Mouse (Mus musculus) lung, embryonic 14.5 days (tissue): Measurements from ENCODE around the gene Col9a3. TPM values are rescaled to one million over a fixed set of nuclear protein-coding genes. Genes with fewer than 3 reads are reported as not detected.

Experiments
- ATAC-seq: fragments of 200-750 bp; cut with Nextera tagmentation; 2 replicates; pipeline ENCODE4 v1.8.0; 2017; ENCODE audit warnings: mild to moderate bottlenecking, moderate TSS enrichment, moderate library complexity; ENCODE audit not compliant: insufficient read depth
- DNase-seq: peaks from one replicate; pipeline ENCODE4 v3.0.0-alpha.2; 2015
- H3K27ac ChIP-seq: fragments of 300-500 bp; sonication (generic); 2 replicates; pipeline ENCODE4 v1.5.1; 2014; ENCODE audit warnings: low read depth, mild to moderate bottlenecking, moderate library complexity
- H3K27me3 ChIP-seq: fragments of 300-500 bp; sonication (generic); 2 replicates; pipeline ENCODE4 v1.6.1; 2014; ENCODE audit warnings: low read length, control low read depth; ENCODE audit not compliant: insufficient read depth
- H3K36me3 ChIP-seq: fragments of 300-500 bp; sonication (generic); 2 replicates; pipeline ENCODE4 v1.6.1; 2014; ENCODE audit warnings: control low read depth; ENCODE audit not compliant: insufficient read depth
- H3K4me1 ChIP-seq: fragments of 300-500 bp; sonication (generic); 2 replicates; pipeline ENCODE4 v1.6.1; 2014; ENCODE audit warnings: antibody characterized with exemption, control low read depth; ENCODE audit not compliant: insufficient read depth
- H3K4me2 ChIP-seq: fragments of 300-500 bp; sonication (generic); 2 replicates; pipeline ENCODE4 v1.6.1; 2014; ENCODE audit warnings: mild to moderate bottlenecking
- H3K4me3 ChIP-seq: fragments of 300-500 bp; sonication (generic); 2 replicates; pipeline ENCODE4 v1.5.1; 2014; ENCODE audit warnings: low read depth, low read length
- H3K9ac ChIP-seq: fragments of 300-500 bp; sonication (generic); 2 replicates; pipeline ENCODE4 v1.6.1; 2014
- H3K9me3 ChIP-seq: fragments of 300-500 bp; sonication (generic); 2 replicates; pipeline ENCODE4 v1.6.1; 2016; ENCODE audit warnings: low read depth, low read length, control low read depth
- CTCF ChIP-seq: IDR thresholded peaks from 2 replicates; pipeline ENCODE4 v1.5.1; 2016; ENCODE audit warnings: antibody characterized with exemption, low read depth
- WGBS: fragments of 180-500 bp; shearing (Covaris S2); extraction: QIAGEN DNeasy Blood & Tissue Kit; methylation state at CpG from one replicate; pipeline ENCODE4 v1.1.7; 2014; 5-methylcytosine and 5-hydroxymethylcytosine counted together
- polyA plus RNA-seq: library from polyadenylated mRNA; unstranded; fragments of >200 nt; fragmentation: Nextera tagmentation; extraction: Ambion mirVana; gene quantifications from 2 replicates; pipeline ENCODE4 v1.2.1, GENCODE M21; 2014

Col9a3 gene
- polyA plus RNA-seq, 1 experiment from 2014 or later = 24.2 TPM

DNA sequence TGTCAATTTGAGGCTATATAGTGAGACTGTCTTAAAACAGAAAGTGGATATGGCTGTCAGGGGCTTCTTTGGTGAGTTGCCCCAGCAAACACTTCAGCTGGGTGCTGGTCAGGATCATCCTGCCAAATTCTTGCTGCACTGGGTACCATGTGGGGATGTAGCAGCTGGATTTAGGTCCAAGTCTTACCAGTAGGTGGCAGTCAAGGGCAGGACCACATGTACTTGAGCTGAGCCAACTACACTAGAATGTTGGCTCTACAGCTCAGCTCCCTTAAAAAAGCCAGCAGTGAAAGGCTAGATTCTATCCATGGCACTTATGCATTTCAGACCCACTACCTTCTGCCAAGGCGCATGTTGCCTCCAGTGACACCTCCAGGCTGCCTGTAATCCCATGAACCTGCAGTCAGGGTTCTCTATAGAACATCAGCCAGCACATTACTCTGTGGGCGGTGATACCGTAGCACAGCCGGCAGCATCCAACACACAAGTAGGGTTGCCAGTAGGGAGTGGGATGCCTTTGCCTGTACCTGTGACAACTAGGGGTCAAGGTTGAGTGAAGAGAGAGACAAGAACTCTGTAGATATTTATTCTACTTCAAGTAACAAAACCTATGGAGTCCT, 59.9 kb downstream of the Col9a3 start:
- ATAC-seq (peak; percentile 61), DNase-seq (peak; percentile 92)
- no peak overlapping the region for H3K4me3 ChIP-seq
- WGBS = 69% methylated on average over 4 of the region's 4 CpGs
- TF ChIP-seq CTCF = peak; percentile 87
- no peak overlapping the region for H3K4me2 ChIP-seq
- H3K27ac ChIP-seq = no peak overlapping the region
- H3K9ac ChIP-seq = no peak overlapping the region
- no peaks in the 10 kb centered on the region for H3K9me3 ChIP-seq
- H3K4me1 ChIP-seq = no peaks in the 10 kb centered on the region
- no peaks in the 10 kb centered on the region for H3K27me3 ChIP-seq
- H3K36me3 ChIP-seq = peaks cover 24% of the 10 kb centered on the region

DNA sequence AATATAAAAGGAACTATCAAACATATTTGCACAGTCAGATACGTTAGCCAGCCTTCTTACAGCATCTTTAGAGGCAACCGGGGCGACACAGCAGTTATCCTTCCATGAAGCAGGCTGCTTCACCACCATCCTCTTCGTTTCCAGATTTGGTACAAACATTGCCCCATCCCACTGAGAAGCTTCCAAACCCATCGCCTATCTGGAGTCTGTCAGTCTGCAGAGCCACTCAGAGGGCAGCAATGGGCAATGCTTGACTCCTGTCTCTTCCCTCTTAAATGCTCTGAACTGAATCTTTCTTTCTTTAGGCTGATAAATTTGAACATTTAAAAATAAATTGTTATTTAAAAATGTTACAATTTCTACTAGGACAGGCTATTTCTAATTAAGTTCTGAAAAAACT, 60.8 kb downstream of the Col9a3 start:
- Histone ChIP-seq H3K9ac (no peak overlapping the region), H3K4me3 (no peak overlapping the region), H3K4me2 (no peak overlapping the region), H3K9me3 (no peaks in the 10 kb centered on the region), H3K27ac (no peak overlapping the region), H3K27me3 (no peaks in the 10 kb centered on the region), H3K36me3 (peaks cover 25% of the 10 kb centered on the region), H3K4me1 (no peaks in the 10 kb centered on the region)
- no peak for DNase-seq
- no peak for TF ChIP-seq CTCF
- no peak for ATAC-seq
- WGBS = 90% methylated on average over 5 of the region's 5 CpGs

DNA sequence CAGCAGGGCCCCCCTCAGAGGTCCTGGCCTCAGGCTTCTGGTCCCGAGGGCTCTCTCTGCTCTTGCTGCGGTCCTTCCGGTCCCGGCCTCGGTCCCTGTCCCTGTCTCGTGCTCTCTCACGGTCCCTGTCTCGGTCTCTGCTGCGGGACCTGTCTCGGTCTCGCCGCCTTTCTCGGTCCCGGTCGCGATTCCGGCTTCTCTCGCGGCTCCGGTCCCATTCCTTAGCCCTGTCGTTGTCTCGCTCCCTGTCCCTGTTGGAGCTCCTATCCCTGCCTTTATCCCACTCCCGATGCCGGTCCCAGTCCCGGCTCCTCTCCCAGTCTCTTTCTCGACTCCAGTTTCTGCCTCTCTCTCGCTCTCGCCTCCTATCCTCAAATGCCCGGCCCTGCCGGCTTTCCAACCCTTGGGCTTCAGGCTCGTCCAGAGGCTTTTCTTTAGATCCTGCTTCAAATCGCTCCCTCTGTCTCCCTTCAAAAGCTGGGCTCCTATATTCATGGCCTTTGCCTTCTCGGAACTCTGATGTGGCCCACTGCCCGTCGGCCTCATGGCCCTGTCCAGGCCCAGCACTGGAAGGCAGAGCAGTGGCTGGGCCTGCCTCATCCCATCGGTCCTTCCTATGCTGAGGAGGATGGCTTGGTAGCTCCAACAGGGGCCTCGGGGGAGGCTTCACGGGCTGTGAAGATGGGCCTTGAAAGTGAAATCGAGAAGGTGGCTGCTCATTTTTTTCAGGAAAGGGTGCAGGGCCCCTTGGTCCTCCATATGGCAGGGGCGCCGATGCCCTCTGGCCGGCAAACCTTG, 62.0 kb downstream of the Col9a3 start:
- no peak for TF ChIP-seq CTCF
- Histone ChIP-seq H3K36me3 (peaks cover 32% of the 10 kb centered on the region), H3K9me3 (no peaks in the 10 kb centered on the region), H3K4me3 (no peak overlapping the region), H3K4me2 (peak overlapping the region; percentile 40), H3K9ac (peak overlapping the region; percentile 38), H3K27me3 (no peaks in the 10 kb centered on the region), H3K4me1 (no peaks in the 10 kb centered on the region), H3K27ac (no peak overlapping the region)
- WGBS = 33% methylated on average over 42 of the region's 42 CpGs
- ATAC-seq = peak; percentile 35; the same call in 1 of the 2 replicates
- DNase-seq = peak; percentile 19

DNA sequence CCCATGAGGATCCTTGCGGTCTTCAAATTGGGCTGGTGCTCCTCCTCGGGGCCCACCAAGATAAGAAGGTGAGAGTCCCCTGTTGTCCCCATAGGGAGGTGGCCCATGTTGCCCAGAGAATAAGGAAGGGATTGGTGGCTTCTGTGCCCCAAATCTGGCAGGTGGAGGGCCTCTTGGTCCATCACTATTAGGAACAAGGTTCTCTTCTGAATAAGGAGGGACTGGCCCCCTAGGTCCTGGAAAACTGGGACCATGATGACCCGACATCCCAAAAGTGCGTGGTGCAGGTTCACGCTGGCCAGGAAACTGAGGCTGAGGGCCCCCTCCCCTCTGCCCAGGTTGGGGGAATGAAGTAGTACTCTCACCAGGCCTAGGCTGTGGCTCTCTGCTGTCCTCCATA, 62.9 kb downstream of the Col9a3 start:
- Histone ChIP-seq H3K27ac (no peak overlapping the region), H3K9me3 (no peaks in the 10 kb centered on the region), H3K4me2 (no peak overlapping the region), H3K4me1 (no peaks in the 10 kb centered on the region), H3K27me3 (no peaks in the 10 kb centered on the region), H3K4me3 (no peak overlapping the region), H3K36me3 (peaks cover 41% of the 10 kb centered on the region), H3K9ac (no peak overlapping the region)
- ATAC-seq (no peak), DNase-seq (no peak)
- 91% methylated on average over 5 of the region's 5 CpGs for WGBS
- no peak for TF ChIP-seq CTCF

DNA sequence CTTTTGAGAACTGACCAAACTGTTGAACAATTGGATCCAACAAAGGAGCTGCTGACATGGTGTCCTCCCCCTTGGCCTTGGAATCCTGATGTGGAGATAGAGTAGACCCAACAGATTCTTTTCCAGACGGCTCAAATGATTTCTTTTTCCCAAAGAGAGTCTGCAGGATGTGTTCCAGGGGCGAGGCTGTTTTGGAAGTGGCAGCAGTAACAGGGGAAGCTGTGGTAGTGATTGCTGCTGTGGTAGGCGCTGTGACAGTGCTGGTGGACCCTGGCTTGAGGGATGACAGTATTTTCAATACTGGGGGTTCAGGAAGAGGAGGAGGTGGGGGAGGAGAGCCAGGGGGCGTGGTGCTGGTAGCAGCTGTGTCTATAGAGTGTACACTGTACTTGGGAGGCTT, 64.4 kb downstream of the Col9a3 start:
- no peak for ATAC-seq
- H3K9ac ChIP-seq = no peak overlapping the region
- no peak overlapping the region for H3K4me3 ChIP-seq
- no peak for DNase-seq
- WGBS = 81% methylated on average over 4 of the region's 4 CpGs
- TF ChIP-seq CTCF = no peak
- peaks cover 55% of the 10 kb centered on the region for H3K36me3 ChIP-seq
- no peak overlapping the region for H3K27ac ChIP-seq
- H3K4me2 ChIP-seq = no peak overlapping the region
- H3K27me3 ChIP-seq = no peaks in the 10 kb centered on the region
- no peaks in the 10 kb centered on the region for H3K9me3 ChIP-seq
- H3K4me1 ChIP-seq = no peaks in the 10 kb centered on the region

Other genes starting within 250 kb of the Col9a3 start
- 0.39 and 0.47 TPM in 2 replicates for gene Slco4a1, start 141.5 kb upstream of the Col9a3 start, polyA plus RNA-seq
- gene Ntsr1, start 97.8 kb upstream of the Col9a3 start, polyA plus RNA-seq = 2.6 and 3.0 TPM in 2 replicates
- 34.7 and 39.0 TPM in 2 replicates for gene Mrgbp, start 16.5 kb upstream of the Col9a3 start, polyA plus RNA-seq
- 71.6 and 79.2 TPM in 2 replicates for gene Ogfr, start 8.5 kb upstream of the Col9a3 start, polyA plus RNA-seq
- gene Tcfl5, start 44.9 kb downstream of the Col9a3 start, polyA plus RNA-seq = 0.14 and 0.17 TPM in 2 replicates
- gene Dido1, start 112.2 kb downstream of the Col9a3 start, polyA plus RNA-seq = 34.1 and 36.0 TPM in 2 replicates
- 58.6 and 59.1 TPM in 2 replicates for gene Gid8, start 112.3 kb downstream of the Col9a3 start, polyA plus RNA-seq
- gene Slc17a9, start 127.5 kb downstream of the Col9a3 start, polyA plus RNA-seq = 0.80 and 0.88 TPM in 2 replicates
- not detected in 2 replicates for gene Bhlhe23, start 179.1 kb downstream of the Col9a3 start, polyA plus RNA-seq